Mouse (Mus musculus) gastrocnemius, postnatal 25 days (tissue): Measurements from ENCODE around the gene Vmn2r2. TPM values are rescaled to one million over a fixed set of nuclear protein-coding genes. Genes with fewer than 3 reads are reported as not detected.

Experiments
- DNase-seq: peaks from one replicate; pipeline ENCODE4 v3.0.0; 2022
- long read RNA-seq, 2 experiments: library from polyadenylated mRNA; stranded (forward); transcript quantifications; one replicate each; pipeline ENCODE4 v2.0.0; 2021
- total RNA-seq, 2 experiments: library from RNA; stranded (reverse); gene quantifications; 1 replicate in 1 of 2; 2 replicates in 1 of 2; pipeline ENCODE4 v1.2.3; 2021

Vmn2r2 gene
- not detected for total RNA-seq
- long read RNA-seq, experiment 1, result 0 reads
- long read RNA-seq, experiment 2, result 0 reads

DNA sequence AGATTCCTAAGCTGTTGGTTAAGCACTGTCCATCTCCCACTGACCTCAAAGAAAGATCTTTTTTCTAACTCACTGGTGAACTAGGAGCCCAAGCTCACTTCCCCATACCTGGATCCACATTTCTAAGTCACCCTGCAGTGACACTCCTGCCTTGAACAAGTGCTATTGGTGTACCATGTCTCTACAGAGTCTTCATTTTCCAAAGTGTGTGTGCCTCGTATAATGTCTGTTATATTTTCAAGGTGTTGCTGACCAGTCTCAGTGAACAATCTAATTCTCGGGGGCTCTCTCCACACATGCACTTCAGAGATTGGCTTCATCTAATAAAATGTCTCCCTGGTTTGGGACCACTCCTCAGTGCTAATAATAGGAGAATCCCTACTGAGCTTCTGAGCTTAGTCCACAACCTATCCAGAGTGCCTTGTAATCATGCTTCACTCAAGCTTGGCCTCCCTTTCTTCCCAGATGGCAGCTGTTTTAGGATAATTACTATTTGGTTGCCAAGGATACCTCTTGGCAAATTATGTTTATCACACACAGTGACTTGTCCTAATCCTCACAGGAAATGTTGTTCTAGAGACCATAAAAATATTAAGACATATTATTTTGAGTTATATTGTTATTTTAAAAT, at the start of gene Vmn2r2:
Gene Vmn2r2, minus strand, starts transcription at position 51 of the 631 bp plus-strand sequence.
- DNase-seq, result no peak

DNA sequence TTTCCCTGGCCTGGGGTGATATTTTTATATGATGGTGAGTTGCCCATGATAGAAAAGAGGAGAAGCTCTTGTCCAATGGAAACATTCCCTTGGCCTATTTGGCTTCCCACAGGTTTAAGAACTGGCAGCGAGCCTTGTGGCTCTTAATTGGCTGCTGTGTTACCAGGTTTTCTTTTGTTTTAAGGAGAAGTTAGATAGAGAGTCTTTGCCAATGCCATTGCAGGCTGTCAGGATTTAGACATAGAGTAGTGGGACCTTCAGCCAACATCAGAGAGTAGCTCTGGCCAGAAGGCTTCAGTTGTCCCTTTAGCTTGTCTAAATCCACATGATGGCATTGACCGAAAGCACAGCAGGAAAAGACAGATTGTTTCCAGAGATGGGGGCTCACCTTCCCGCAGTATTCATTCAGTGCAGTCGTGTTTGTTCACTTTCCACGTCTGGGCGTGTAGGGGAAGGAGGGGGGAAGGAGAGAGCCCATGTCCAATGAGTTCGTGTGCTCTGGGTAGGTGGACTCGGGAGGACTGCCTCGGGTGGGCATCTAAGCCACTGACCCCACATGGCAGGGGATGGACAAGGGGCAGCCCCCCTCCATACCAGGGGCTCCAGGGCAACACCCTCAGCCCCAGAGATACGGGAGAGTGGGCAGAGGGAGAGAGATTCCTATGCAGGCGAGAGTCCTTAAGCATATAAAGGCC, 28.2 kb downstream of the Vmn2r2 start:
- no peak for DNase-seq

DNA sequence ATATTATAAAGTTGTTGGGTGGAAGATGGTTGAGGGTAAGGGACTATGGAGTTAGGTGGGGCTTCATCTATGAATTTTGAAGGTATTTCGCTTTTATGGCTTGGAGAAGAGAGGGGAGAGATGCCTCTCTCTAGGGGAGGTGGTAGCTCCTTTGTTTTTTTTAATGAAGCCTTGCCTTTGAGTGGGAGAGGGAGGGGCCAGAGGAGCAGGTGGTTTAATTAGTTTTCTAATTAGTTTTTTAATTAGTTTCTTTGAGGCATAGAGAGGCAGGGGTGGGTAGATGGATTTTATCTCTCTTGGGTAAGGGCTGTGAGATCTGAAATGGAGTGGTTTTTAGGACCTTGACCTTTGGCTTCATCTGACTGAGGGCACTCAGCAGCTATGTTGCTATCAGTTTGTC, 29.0 kb downstream of the Vmn2r2 start:
- DNase-seq, result no peak

GRCm38 (mm10) chr3:64081247-64081646, 60.5 kb downstream of the Vmn2r2 start, which contains the start of gene Vmn2r1:
Gene Vmn2r1 (plus strand): TSS chr3:64081547.
- no peak for DNase-seq

Other genes starting within 250 kb of the Vmn2r2 start
- not detected for gene Plch1, start 242.5 kb downstream of the Vmn2r2 start, total RNA-seq
- gene E130311K13Rik, start 212.5 kb downstream of the Vmn2r2 start, total RNA-seq, result 1 to 10 TPM; 4.0 to 4.7 TPM
- 1 to 10 TPM; 5.2 to 6.3 TPM for gene Slc33a1, start 177.2 kb downstream of the Vmn2r2 start, total RNA-seq
- gene Gmps, start 165.8 kb downstream of the Vmn2r2 start, total RNA-seq, result 10 to 100 TPM; 15.0 to 15.4 TPM
- gene Vmn2r1, start 60.4 kb downstream of the Vmn2r2 start, total RNA-seq, result under 1 TPM; 0.08 TPM
- not detected for gene Vmn2r3, start 147.8 kb upstream of the Vmn2r2 start, total RNA-seq